Mouse (Mus musculus) spleen, adult 2 months (tissue): ENCODE measurements around the gene Tmem233. TPM values are rescaled to one million over a fixed set of nuclear protein-coding genes. Genes with fewer than 3 reads are reported as not detected.

Experiments
- DNase-seq, 2 experiments: peaks; one replicate each; pipeline versions ENCODE4 v3.0.0 to v3.0.0-alpha.2; 2012 to 2021; ENCODE audit warnings: low spot score in 2 of 2, low read depth in 1 of 2
- H3K27ac ChIP-seq: fragments of 200-500 bp; 2 replicates; pipeline ENCODE4 v1.5.1; 2012; ENCODE audit warnings: low read length, inconsistent platforms; ENCODE audit not compliant: insufficient read depth
- H3K27me3 ChIP-seq: fragments of 200-500 bp; 2 replicates; pipeline ENCODE4 v1.6.1; 2012; ENCODE audit warnings: mild to moderate bottlenecking, moderate library complexity, low read length, inconsistent platforms; ENCODE audit not compliant: control insufficient read depth, insufficient read depth
- H3K36me3 ChIP-seq: fragments of 200-500 bp; 2 replicates; pipeline ENCODE4 v1.6.1; 2012; ENCODE audit warnings: mild to moderate bottlenecking, low read length, inconsistent platforms; ENCODE audit not compliant: control insufficient read depth, insufficient read depth
- H3K4me1 ChIP-seq: fragments of 200-500 bp; 2 replicates; pipeline ENCODE4 v1.6.1; 2011; ENCODE audit warnings: inconsistent platforms; ENCODE audit not compliant: control insufficient read depth, insufficient read depth, insufficient read length
- H3K4me3 ChIP-seq: fragments of 200-500 bp; 2 replicates; pipeline ENCODE4 v1.5.1; 2011; ENCODE audit warnings: mild to moderate bottlenecking, inconsistent platforms; ENCODE audit not compliant: insufficient read depth, insufficient read length; ENCODE audit errors: extremely low read depth
- CTCF ChIP-seq: fragments of 200-500 bp; IDR thresholded peaks from 2 replicates; pipeline ENCODE4 v1.5.1; 2011; ENCODE audit warnings: mild to moderate bottlenecking, inconsistent platforms; ENCODE audit not compliant: insufficient read depth, insufficient read length, insufficient replicate concordance; ENCODE audit errors: extremely low read depth
- POLR2A ChIP-seq: fragments of 200-500 bp; IDR thresholded peaks from 2 replicates; pipeline ENCODE4 v1.6.1; 2011; ENCODE audit warnings: low read depth, low read length, inconsistent platforms
- WGBS: fragments of 180-500 bp; shearing (Covaris S2); methylation state at CpG from one replicate; pipeline ENCODE4 v1.1.7; 2018; 5-methylcytosine and 5-hydroxymethylcytosine counted together
- polyA plus RNA-seq: library from polyadenylated mRNA; depleted of rRNA; stranded (reverse); fragments of >200 nt; gene quantifications from 2 replicates; pipeline ENCODE4 v1.2.3, GENCODE M21; 2012

The Tmem233 gene
- polyA plus RNA-seq, 1 experiment = not detected

DNA sequence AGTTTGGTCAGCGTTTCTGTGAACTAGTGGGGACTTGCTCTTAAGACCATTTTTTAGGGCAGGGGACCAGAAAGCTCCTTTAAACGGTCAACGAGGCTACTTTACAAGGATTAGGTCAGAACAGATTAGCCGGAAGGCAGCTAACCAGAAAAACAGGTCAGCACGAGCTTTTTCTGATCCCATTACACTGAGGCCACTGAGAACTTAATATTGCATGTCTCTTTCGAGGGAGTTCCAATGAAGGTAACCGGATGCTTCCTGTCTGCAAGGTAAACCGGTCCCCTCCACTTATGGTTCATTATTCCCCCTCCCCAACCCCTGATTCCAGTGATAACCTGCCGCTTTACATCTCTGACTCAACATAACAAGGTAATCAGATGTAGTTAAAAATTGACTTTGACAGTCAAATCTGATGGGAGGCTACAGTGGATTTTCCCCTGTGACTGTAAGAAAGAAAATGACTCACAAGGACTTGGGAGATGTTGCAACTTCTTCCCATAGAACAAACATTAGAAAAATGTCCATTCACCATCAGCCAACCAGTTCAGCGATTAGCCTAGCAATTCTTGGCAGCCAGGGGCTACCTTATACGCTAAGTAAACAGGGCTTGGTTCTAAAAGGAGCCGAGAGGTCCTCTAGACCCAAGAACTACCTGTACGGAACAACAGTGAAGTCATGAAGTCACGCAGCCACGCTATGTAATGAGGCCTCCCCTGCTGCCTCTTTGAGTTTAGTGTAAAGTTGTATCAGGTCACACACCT is 73.8 kb downstream of the Tmem233 start:
- DNase-seq = no peak
- no peaks in the 10 kb centered on the region for H3K27me3 ChIP-seq
- no peak overlapping the region for H3K27ac ChIP-seq
- WGBS = 96% methylated on average over 15 of the region's 15 CpGs
- peaks cover 8% of the 10 kb centered on the region; the same call in 1 of the 2 replicates for H3K36me3 ChIP-seq
- H3K4me1 ChIP-seq = peaks cover 2% of the 10 kb centered on the region; the same call in 1 of the 2 replicates
- H3K4me3 ChIP-seq = no peak overlapping the region
- no peak for TF ChIP-seq POLR2A

GRCm38 (mm10) chr5:116007723-116008122 is 75.3 kb downstream of the Tmem233 start:
- DNase-seq = no peak
- Histone ChIP-seq H3K36me3 (no peaks in the 10 kb centered on the region), H3K27ac (no peak overlapping the region), H3K4me1 (no peaks in the 10 kb centered on the region), H3K27me3 (no peaks in the 10 kb centered on the region), H3K4me3 (no peak overlapping the region)
- no peak for TF ChIP-seq POLR2A
- no peak for TF ChIP-seq CTCF
- WGBS = 93% methylated on average over 13 of the region's 13 CpGs

DNA sequence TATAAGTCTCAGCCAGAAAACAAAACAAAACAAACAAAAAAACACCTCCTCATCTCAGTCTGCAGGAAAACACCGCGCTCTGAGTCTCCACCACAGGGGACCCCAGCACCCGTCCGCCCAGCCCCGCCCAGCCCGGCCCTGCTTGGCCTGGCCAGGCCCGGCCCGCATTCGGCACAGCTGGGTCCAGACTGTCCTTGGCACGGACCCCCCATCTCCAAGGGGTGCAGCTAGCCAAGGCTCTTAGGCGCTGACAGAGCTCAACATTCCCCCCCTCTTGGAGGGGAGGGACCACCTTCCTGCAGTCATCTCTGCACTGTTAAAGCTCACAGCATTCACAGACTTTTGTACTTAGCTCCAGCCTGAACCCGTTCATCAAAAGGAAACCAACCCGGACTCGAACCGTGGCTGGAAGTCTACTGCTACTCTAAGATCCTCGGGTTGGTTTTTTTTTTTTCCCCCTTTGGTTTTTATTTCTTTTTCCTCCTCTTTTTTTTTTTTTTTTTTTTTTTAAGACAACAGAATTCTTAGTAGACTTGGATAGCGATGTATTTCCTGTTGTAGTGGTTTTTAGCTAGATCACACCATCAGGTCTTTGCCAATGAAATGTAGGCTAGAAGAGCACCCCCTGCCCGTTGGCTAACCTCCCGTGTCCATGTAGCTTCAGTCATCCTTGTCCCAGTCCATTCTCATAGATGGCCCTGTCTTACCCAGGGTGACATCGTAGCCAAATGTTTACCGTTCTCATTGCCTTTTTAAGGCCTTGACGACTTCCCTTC is 76.5 kb downstream of the Tmem233 start:
- H3K36me3 ChIP-seq = no peaks in the 10 kb centered on the region
- TF ChIP-seq POLR2A = no peak
- no peak for TF ChIP-seq CTCF
- no peaks in the 10 kb centered on the region for H3K27me3 ChIP-seq
- H3K27ac ChIP-seq = no peak overlapping the region
- no peaks in the 10 kb centered on the region for H3K4me1 ChIP-seq
- H3K4me3 ChIP-seq = no peak overlapping the region
- DNase-seq = no peak
- WGBS = 86% methylated on average over 22 of the region's 22 CpGs

DNA sequence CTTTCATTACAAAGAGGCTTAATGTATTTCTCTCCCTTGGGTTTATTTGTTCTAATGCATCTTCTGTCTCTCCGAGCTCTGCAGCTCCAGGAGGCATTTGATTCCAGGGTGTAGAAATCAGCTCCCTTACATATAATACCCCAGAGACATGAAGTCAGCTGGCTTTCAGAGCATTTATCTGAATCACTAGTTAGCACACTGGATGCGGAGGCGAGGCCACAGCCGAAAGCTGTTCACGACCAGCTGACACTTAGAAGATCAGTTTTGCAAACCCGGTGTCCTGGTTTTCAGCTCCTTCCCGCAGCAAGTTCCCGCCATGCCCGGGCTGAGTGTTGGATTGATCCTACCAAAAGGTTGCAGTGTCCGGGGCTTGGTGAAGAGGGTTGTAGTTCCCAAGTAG is 78.8 kb downstream of the Tmem233 start:
- WGBS = 96% methylated on average over 10 of the region's 10 CpGs
- DNase-seq = no peak
- no peaks in the 10 kb centered on the region for H3K4me1 ChIP-seq
- H3K27ac ChIP-seq = no peak overlapping the region
- H3K36me3 ChIP-seq = no peaks in the 10 kb centered on the region
- H3K4me3 ChIP-seq = no peak overlapping the region
- TF ChIP-seq CTCF (no peak), POLR2A (no peak)
- no peaks in the 10 kb centered on the region for H3K27me3 ChIP-seq

DNA sequence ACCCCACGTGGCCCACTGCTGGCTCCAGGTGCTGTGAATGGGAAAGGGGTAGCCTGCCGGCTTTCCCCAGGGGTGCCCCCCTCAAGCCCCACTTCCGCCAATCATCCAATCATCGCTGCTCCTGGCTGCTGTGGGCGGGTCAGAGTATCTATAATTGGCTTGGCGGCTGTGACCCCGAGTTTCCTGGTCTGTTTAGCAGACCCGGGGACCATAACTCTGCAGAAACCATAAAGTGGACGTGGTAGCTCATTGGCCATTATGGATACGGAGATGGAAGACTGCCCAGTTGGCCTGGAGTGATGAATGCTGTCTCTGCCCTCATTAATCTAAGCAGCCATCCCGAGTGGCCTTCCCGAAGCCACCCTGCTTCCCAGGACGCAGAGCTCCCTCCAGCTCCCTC is 79.2 kb downstream of the Tmem233 start:
- no peaks in the 10 kb centered on the region for H3K4me1 ChIP-seq
- H3K27me3 ChIP-seq = no peaks in the 10 kb centered on the region
- H3K4me3 ChIP-seq = no peak overlapping the region
- TF ChIP-seq POLR2A = no peak
- no peak for TF ChIP-seq CTCF
- no peak for DNase-seq
- WGBS = 84% methylated on average over 13 of the region's 13 CpGs
- no peaks in the 10 kb centered on the region for H3K36me3 ChIP-seq
- H3K27ac ChIP-seq = no peak overlapping the region

- no peak for DNase-seq
- Histone ChIP-seq H3K36me3 (no peaks in the 10 kb centered on the region), H3K27me3 (no peaks in the 10 kb centered on the region), H3K4me1 (no peaks in the 10 kb centered on the region), H3K27ac (no peak overlapping the region), H3K4me3 (no peak overlapping the region)
- 88% methylated on average over 8 of the region's 8 CpGs for WGBS
- TF ChIP-seq POLR2A (no peak), CTCF (no peak)
These were observed 79.9 kb downstream of the Tmem233 start for GRCm38 (mm10) chr5:116003154-116003553.

GRCm38 (mm10) chr5:115997376-115997775 is 85.7 kb downstream of the Tmem233 start:
- Histone ChIP-seq H3K4me3 (no peak overlapping the region), H3K27ac (no peak overlapping the region), H3K36me3 (no peaks in the 10 kb centered on the region), H3K4me1 (no peaks in the 10 kb centered on the region), H3K27me3 (no peaks in the 10 kb centered on the region)
- no peak for DNase-seq
- 89% methylated on average over 13 of the region's 13 CpGs for WGBS
- no peak for TF ChIP-seq CTCF
- no peak for TF ChIP-seq POLR2A
